Mouse (Mus musculus) myocyte (in vitro differentiated cells): ENCODE measurements around the gene Ppp1r37. TPM values are rescaled to one million over a fixed set of nuclear protein-coding genes. Genes with fewer than 3 reads are reported as not detected.

Source experiments
- H3K27me3 ChIP-seq: one replicate; pipeline ENCODE4 v1.6.1; 2011; ENCODE audit not compliant: control insufficient read depth, insufficient read depth, insufficient read length
- H3K36me3 ChIP-seq: one replicate; pipeline ENCODE4 v1.6.1; 2011; ENCODE audit not compliant: control insufficient read depth, insufficient read depth
- H3K4me2 ChIP-seq: one replicate; pipeline ENCODE4 v1.6.1; 2011; ENCODE audit warnings: low read depth, control low read depth
- H3K4me3 ChIP-seq: one replicate; pipeline ENCODE4 v1.5.1; 2011; ENCODE audit warnings: mild to moderate bottlenecking, control low read depth, moderate library complexity
- H3K79me2 ChIP-seq: one replicate; pipeline ENCODE4 v1.6.1; 2011; ENCODE audit not compliant: control insufficient read depth, insufficient read depth
- H3ac ChIP-seq: one replicate; pipeline ENCODE4 v1.6.1; 2011; ENCODE audit not compliant: control insufficient read depth, insufficient read length
- CEBPB ChIP-seq: IDR thresholded peaks from 2 replicates; pipeline ENCODE4 v1.6.1; 2011; ENCODE audit warnings: mild to moderate bottlenecking, moderate library complexity; ENCODE audit not compliant: poor library complexity, insufficient read depth, severe bottlenecking
- E2F4 ChIP-seq: IDR thresholded peaks from one replicate; pipeline ENCODE4 v1.6.1; 2011; ENCODE audit warnings: mild to moderate bottlenecking, control low read depth, moderate library complexity; ENCODE audit not compliant: insufficient read depth
- MAX ChIP-seq: IDR thresholded peaks from one replicate; pipeline ENCODE4 v1.6.1; 2011; ENCODE audit warnings: low read depth, mild to moderate bottlenecking, control low read depth
- MYOD1 ChIP-seq, 3 experiments: IDR thresholded peaks; one replicate each; pipeline ENCODE4 v1.6.1; 2011; ENCODE audit warnings: control low read depth in 2 of 3, low read depth in 2 of 3, mild to moderate bottlenecking in 2 of 3, moderate library complexity in 1 of 3; ENCODE audit not compliant: insufficient read length in 2 of 3, control insufficient read depth in 1 of 3
- MYOG ChIP-seq, 3 experiments: IDR thresholded peaks; one replicate each; pipeline ENCODE4 v1.6.1; 2011; ENCODE audit warnings: control low read depth in 2 of 3, low read depth in 2 of 3, mild to moderate bottlenecking in 2 of 3; ENCODE audit not compliant: insufficient read length in 2 of 3, control insufficient read depth in 1 of 3, insufficient read depth in 1 of 3
- POLR2A ChIP-seq: IDR thresholded peaks from one replicate; pipeline ENCODE4 v1.6.1; 2011; ENCODE audit warnings: low read depth, mild to moderate bottlenecking, control low read depth, moderate library complexity; ENCODE audit not compliant: insufficient read length
- POLR2AphosphoS2 ChIP-seq: IDR thresholded peaks from one replicate; pipeline ENCODE4 v1.6.1; 2011; ENCODE audit warnings: low read depth, control low read depth; ENCODE audit not compliant: insufficient read length
- REST ChIP-seq: IDR thresholded peaks from one replicate; pipeline ENCODE4 v1.6.1; 2011; ENCODE audit warnings: mild to moderate bottlenecking, control low read depth, moderate library complexity; ENCODE audit not compliant: insufficient read depth, insufficient read length
- SRF ChIP-seq: IDR thresholded peaks from one replicate; pipeline ENCODE4 v1.6.1; 2011; ENCODE audit warnings: low read depth; ENCODE audit not compliant: control insufficient read depth, insufficient read length
- TCF12 ChIP-seq: IDR thresholded peaks from one replicate; pipeline ENCODE4 v1.6.1; 2011; ENCODE audit warnings: mild to moderate bottlenecking, control low read depth; ENCODE audit not compliant: poor library complexity, insufficient read depth, severe bottlenecking
- TCF3 ChIP-seq: IDR thresholded peaks from one replicate; pipeline ENCODE4 v1.6.1; 2011; ENCODE audit warnings: low read depth, control low read depth; ENCODE audit not compliant: insufficient read length
- USF1 ChIP-seq: IDR thresholded peaks from one replicate; pipeline ENCODE4 v1.6.1; 2011; ENCODE audit warnings: low read depth, mild to moderate bottlenecking, control low read depth, moderate library complexity
- polyA plus RNA-seq: library from polyadenylated mRNA; unstranded; fragments of >200 nt; fragmentation: generic; extraction: Trizol; gene quantifications from one replicate; pipeline ENCODE4 v1.2.1, GENCODE M21; 2012; ENCODE audit warnings: missing spikeins

The Ppp1r37 gene
- polyA plus RNA-seq, 1 experiment = 48.4 TPM

GRCm38 (mm10) chr7:19509786-19510185, 53.1 kb downstream of the Ppp1r37 start:
- Histone ChIP-seq H3K36me3 (no peaks in the 10 kb centered on the region), H3K27me3 (no peaks in the 10 kb centered on the region), H3K4me2 (peak overlapping the region; percentile 67), H3K4me3 (peak overlapping the region; percentile 81), H3ac (no peak overlapping the region), H3K79me2 (peaks cover 6% of the 10 kb centered on the region)
- TF ChIP-seq POLR2A = no peak

- Histone ChIP-seq H3K4me2 (peak overlapping the region; percentile 67), H3K4me3 (peak overlapping the region; percentile 81), H3K27me3 (no peaks in the 10 kb centered on the region), H3K79me2 (peaks cover 6% of the 10 kb centered on the region), H3ac (peak overlapping the region; percentile 31), H3K36me3 (no peaks in the 10 kb centered on the region)
- TF ChIP-seq TCF12 (no peak), SRF (no peak), CEBPB (no peak), E2F4 (no peak), MYOG (IDR thresholded peaks at IDR 0.05; ENCODE audit: control insufficient read depth in 1 of 3, insufficient read depth in 1 of 3, insufficient read length in 2 of 3, low read depth in 2 of 3) (no peak), MAX (no peak), POLR2AphosphoS2 (no peak), POLR2A (no peak), TCF3 (no peak), REST (no peak), USF1 (no peak), MYOD1 (IDR thresholded peaks at IDR 0.05; ENCODE audit: control insufficient read depth in 1 of 3, insufficient read length in 2 of 3, low read depth in 2 of 3) (no peak)
Observed at GRCm38 (mm10) chr7:19508924-19509568, 53.8 kb downstream of the Ppp1r37 start.

GRCm38 (mm10) chr7:19508150-19508923, 54.5 kb downstream of the Ppp1r37 start, which contains the start of the genes Bloc1s3 and Trappc6a:
TSS of gene Bloc1s3 (minus strand) at chr7:19508367.
TSS of gene Trappc6a (plus strand) at chr7:19508395.
- TF ChIP-seq USF1 (peak; percentile 87), POLR2A (peak; percentile 77), POLR2AphosphoS2 (peak; percentile 79), E2F4 (peak; percentile 70), TCF3 (no peak)
- H3K4me2 ChIP-seq = peak within 1 kb of the TSS; percentile 84
- H3ac ChIP-seq = peak within 1 kb of the TSS; percentile 41
- H3K27me3 ChIP-seq = no peaks in the 10 kb centered on the region
- peaks cover 6% of the 10 kb centered on the region for H3K79me2 ChIP-seq
- H3K4me3 ChIP-seq = peak within 1 kb of the TSS; percentile 81
- no peaks in the 10 kb centered on the region for H3K36me3 ChIP-seq

- Histone ChIP-seq H3K4me2 (peak overlapping the region; percentile 84), H3K4me3 (peak overlapping the region; percentile 81), H3ac (peak overlapping the region; percentile 41), H3K27me3 (no peaks in the 10 kb centered on the region), H3K36me3 (no peaks in the 10 kb centered on the region), H3K79me2 (peaks cover 6% of the 10 kb centered on the region)
- TF ChIP-seq MYOG (IDR thresholded peaks at IDR 0.05; ENCODE audit: control insufficient read depth in 1 of 3, insufficient read depth in 1 of 3, insufficient read length in 2 of 3, low read depth in 2 of 3) = no peak
- TF ChIP-seq USF1 = no peak
- TF ChIP-seq POLR2A = no peak
- TF ChIP-seq CEBPB = no peak
- no peak for TF ChIP-seq MAX
- TF ChIP-seq MYOD1 (IDR thresholded peaks at IDR 0.05; ENCODE audit: control insufficient read depth in 1 of 3, insufficient read length in 2 of 3, low read depth in 2 of 3) = no peak
- TF ChIP-seq TCF12 = no peak
Observed at GRCm38 (mm10) chr7:19507612-19507981, 55.3 kb downstream of the Ppp1r37 start.

DNA sequence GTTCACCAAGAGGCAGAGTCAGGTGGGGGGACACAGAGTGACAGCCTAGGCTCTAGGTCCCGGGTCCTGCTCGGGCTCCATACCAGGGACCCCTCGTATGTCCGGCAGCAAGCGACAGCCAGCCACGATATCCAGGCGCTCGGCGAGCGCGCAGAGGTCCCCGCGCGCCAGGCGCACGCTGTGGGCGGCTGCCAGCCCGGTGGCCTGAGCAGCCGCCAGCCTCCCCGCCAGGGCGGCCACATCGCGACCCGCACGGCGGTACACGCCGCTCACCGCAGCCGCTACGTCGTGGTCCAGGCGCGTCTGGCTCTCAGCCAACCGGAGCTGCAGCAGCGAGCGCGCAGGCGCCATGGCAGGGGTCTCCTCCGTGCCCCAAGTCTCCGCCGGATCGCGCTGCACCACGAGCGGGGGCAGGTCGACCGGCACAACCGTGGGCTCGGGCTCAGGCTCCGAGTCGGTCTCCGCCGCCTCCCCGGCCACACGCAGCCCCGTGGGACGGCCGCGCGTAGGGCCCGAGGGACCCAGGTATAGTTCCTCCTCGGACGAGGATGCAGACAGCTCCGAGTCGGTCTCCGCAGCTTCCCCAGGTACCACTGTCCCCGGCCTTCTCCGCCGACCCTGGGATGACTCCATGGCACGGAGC, 55.8 kb downstream of the Ppp1r37 start:
- peak overlapping the region; percentile 41 for H3ac ChIP-seq
- TF ChIP-seq MYOD1 (IDR thresholded peaks at IDR 0.05; ENCODE audit: control insufficient read depth in 1 of 3, insufficient read length in 2 of 3, low read depth in 2 of 3) = peak in 2 of 3 experiments; percentile 3 to 10
- TF ChIP-seq REST = no peak
- no peak for TF ChIP-seq POLR2AphosphoS2
- no peak for TF ChIP-seq MYOG (IDR thresholded peaks at IDR 0.05; ENCODE audit: control insufficient read depth in 1 of 3, insufficient read depth in 1 of 3, insufficient read length in 2 of 3, low read depth in 2 of 3)
- no peak for TF ChIP-seq USF1
- H3K4me2 ChIP-seq = peak overlapping the region; percentile 84
- H3K4me3 ChIP-seq = peak overlapping the region; percentile 81
- no peaks in the 10 kb centered on the region for H3K27me3 ChIP-seq
- peaks cover 6% of the 10 kb centered on the region for H3K79me2 ChIP-seq
- H3K36me3 ChIP-seq = no peaks in the 10 kb centered on the region
